Mouse (Mus musculus): Measurements from ENCODE around the gene Ube2t. TPM values are rescaled to one million over a fixed set of nuclear protein-coding genes. Genes with fewer than 3 reads are reported as not detected.

Gene Ube2t
- polyA plus RNA-seq, 1 experiment from 2014 or later = 24.7 TPM

DNA sequence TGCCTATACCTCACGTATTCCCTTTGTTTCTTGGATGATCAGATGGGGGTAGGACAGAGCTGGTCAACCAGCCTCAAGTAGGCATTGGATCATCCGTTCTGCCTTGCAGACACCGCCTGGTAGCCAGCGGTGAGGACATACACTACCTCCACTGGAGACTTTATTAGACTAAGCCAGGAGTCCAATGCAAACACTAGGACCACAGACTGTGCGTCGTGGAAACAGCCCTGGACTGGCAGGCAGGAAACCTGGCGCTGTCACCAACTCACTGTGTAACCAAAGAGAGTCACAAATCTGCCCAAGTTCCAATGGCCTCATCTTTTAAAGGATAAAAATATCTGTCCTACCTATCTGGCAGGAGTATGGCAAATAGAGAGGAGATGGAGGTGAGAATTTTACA, 34.1 kb downstream of the Ube2t start:
- H3K4me1 ChIP-seq (replicated peaks; ENCODE audit: insufficient read depth, low read length) = no peaks in the 10 kb centered on the region; the same call in 1 of the 2 replicates
- H3K9ac ChIP-seq (ENCODE audit: low read depth, low read length) = no peak overlapping the region
- H3K4me2 ChIP-seq (ENCODE audit: low read length) = no peak overlapping the region
- H3K9me3 ChIP-seq (replicated peaks; ENCODE audit: low read length) = no peaks in the 10 kb centered on the region
- no peaks in the 10 kb centered on the region for H3K27me3 ChIP-seq (ENCODE audit: insufficient read depth, low read length)
- H3K4me3 ChIP-seq (replicated peaks; ENCODE audit: low read depth, low read length) = no peak overlapping the region
- 93% methylated on average over 7 of the region's 7 CpGs for WGBS
- ATAC-seq (replicated peaks; ENCODE audit: low FRiP score, low read depth) (no peak), DNase-seq (ENCODE audit: low spot score) (no peak)
- H3K27ac ChIP-seq = no peak overlapping the region
- H3K36me3 ChIP-seq (ENCODE audit: insufficient read depth, low read length) = no peaks in the 10 kb centered on the region
- no peak for TF ChIP-seq CTCF (IDR thresholded peaks at IDR 0.05; ENCODE audit: low read depth)

DNA sequence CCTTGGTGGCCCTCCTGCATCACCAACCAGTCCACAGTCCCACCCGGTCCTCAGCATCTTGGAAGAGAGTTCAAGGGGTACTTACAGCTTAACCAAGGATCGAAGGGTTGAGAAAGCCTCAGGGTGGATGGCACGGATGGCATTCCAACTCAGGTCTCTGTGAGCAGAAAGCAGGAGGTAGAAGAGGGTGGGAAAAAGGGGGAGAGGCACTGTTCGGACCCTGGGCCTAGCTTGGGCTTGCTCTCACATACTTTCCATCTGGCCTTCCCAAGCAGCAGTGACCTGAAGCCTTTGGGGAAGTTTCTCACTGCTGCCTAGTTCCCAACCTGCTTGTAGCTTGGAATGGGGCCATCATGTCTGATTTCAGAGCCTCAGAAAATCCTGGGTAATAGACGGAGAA, 35.2 kb downstream of the Ube2t start:
- H3K4me2 ChIP-seq (ENCODE audit: low read length) = no peak overlapping the region
- H3K4me1 ChIP-seq (replicated peaks; ENCODE audit: insufficient read depth, low read length) = no peaks in the 10 kb centered on the region
- H3K27ac ChIP-seq = no peak overlapping the region
- no peak for TF ChIP-seq CTCF (IDR thresholded peaks at IDR 0.05; ENCODE audit: low read depth)
- 80% methylated on average over 5 of the region's 5 CpGs for WGBS
- no peaks in the 10 kb centered on the region for H3K36me3 ChIP-seq (ENCODE audit: insufficient read depth, low read length)
- no peak for DNase-seq (ENCODE audit: low spot score)
- no peak overlapping the region for H3K9ac ChIP-seq (ENCODE audit: low read depth, low read length)
- ATAC-seq (replicated peaks; ENCODE audit: low FRiP score, low read depth) = no peak
- no peak overlapping the region for H3K4me3 ChIP-seq (replicated peaks; ENCODE audit: low read depth, low read length)
- no peaks in the 10 kb centered on the region for H3K27me3 ChIP-seq (ENCODE audit: insufficient read depth, low read length)
- H3K9me3 ChIP-seq (replicated peaks; ENCODE audit: low read length) = no peaks in the 10 kb centered on the region

DNA sequence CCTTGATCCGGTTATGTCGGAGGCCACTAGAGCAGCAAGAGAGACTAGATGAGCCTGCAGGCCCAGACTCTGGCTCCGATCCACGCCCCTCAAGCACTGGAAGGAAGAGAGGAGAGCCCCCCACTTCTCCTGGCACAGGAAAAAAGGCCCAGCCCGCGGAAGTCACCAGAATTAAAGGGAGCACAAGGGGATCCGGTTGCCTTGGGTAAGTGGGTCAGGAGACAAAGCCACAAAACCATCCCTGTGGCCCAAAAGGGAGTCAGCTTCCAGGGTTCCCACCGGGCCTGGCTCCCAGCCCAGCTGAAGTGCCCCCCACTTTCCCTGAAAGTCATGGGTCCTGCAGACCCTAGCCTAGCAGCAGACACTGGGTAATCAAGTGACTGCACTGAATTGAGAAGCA, 35.9 kb downstream of the Ube2t start:
- ATAC-seq (replicated peaks; ENCODE audit: low FRiP score, low read depth) = no peak
- Histone ChIP-seq H3K4me2 (ENCODE audit: low read length) (no peak overlapping the region), H3K4me3 (replicated peaks; ENCODE audit: low read depth, low read length) (no peak overlapping the region), H3K4me1 (replicated peaks; ENCODE audit: insufficient read depth, low read length) (no peaks in the 10 kb centered on the region), H3K27ac (no peak overlapping the region), H3K36me3 (ENCODE audit: insufficient read depth, low read length) (no peaks in the 10 kb centered on the region), H3K27me3 (ENCODE audit: insufficient read depth, low read length) (no peaks in the 10 kb centered on the region), H3K9ac (ENCODE audit: low read depth, low read length) (no peak overlapping the region), H3K9me3 (replicated peaks; ENCODE audit: low read length) (no peaks in the 10 kb centered on the region)
- DNase-seq (ENCODE audit: low spot score) = no peak
- WGBS = 80% methylated on average over 8 of the region's 8 CpGs
- TF ChIP-seq CTCF (IDR thresholded peaks at IDR 0.05; ENCODE audit: low read depth) = no peak

DNA sequence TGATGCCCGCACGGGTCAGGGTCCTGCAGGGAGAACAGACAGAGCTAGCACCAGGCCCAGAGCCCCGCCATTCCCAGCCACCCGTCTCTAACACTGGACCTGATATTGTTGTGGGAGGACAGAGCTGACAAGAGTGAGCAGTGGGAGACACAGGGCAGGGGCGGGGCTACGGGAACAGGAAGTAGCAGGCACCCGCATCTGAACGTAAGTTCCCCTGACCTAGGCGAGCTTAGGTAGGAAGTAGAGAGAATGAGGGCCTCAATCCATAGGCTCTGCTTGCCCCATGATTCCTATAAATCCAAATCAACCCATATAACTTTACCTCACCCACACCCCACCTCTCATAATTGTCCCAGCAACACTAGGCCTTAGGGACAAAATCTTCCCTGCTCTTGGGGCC, 38.2 kb downstream of the Ube2t start:
- H3K4me3 ChIP-seq (replicated peaks; ENCODE audit: low read depth, low read length) = no peak overlapping the region
- TF ChIP-seq CTCF (IDR thresholded peaks at IDR 0.05; ENCODE audit: low read depth) = no peak
- ATAC-seq (replicated peaks; ENCODE audit: low FRiP score, low read depth) = no peak
- no peak overlapping the region for H3K4me2 ChIP-seq (ENCODE audit: low read length)
- no peak for DNase-seq (ENCODE audit: low spot score)
- 65% methylated on average over 9 of the region's 9 CpGs for WGBS
- no peaks in the 10 kb centered on the region for H3K36me3 ChIP-seq (ENCODE audit: insufficient read depth, low read length)
- no peak overlapping the region for H3K27ac ChIP-seq
- no peaks in the 10 kb centered on the region for H3K27me3 ChIP-seq (ENCODE audit: insufficient read depth, low read length)
- no peak overlapping the region for H3K9ac ChIP-seq (ENCODE audit: low read depth, low read length)
- H3K9me3 ChIP-seq (replicated peaks; ENCODE audit: low read length) = no peaks in the 10 kb centered on the region
- no peaks in the 10 kb centered on the region for H3K4me1 ChIP-seq (replicated peaks; ENCODE audit: insufficient read depth, low read length)

DNA sequence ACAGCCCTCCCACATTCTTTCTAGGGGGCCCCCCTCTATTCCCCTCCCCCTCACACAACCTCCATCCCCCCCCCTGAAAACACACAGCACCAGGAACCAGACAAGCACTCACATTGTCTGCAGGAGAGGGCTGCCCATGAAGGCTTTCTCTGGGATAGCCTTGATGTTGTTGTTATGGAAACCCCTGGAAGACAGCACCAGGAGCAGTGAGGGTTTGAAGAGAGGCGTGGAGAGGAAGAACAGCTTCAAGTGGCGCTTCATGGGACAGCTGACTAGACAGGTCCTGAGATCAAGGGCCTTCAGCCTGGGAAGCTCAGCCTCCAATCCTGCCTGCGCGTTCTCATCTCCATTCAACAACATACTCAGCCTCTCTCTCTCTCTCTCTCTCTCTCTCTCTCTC, 41.0 kb downstream of the Ube2t start:
- Histone ChIP-seq H3K4me3 (replicated peaks; ENCODE audit: low read depth, low read length) (no peak overlapping the region), H3K27me3 (ENCODE audit: insufficient read depth, low read length) (no peaks in the 10 kb centered on the region), H3K9ac (ENCODE audit: low read depth, low read length) (no peak overlapping the region), H3K4me2 (ENCODE audit: low read length) (no peak overlapping the region), H3K27ac (no peak overlapping the region), H3K36me3 (ENCODE audit: insufficient read depth, low read length) (no peaks in the 10 kb centered on the region), H3K9me3 (replicated peaks; ENCODE audit: low read length) (no peaks in the 10 kb centered on the region), H3K4me1 (replicated peaks; ENCODE audit: insufficient read depth, low read length) (no peaks in the 10 kb centered on the region)
- 62% methylated on average over 4 of the region's 4 CpGs for WGBS
- ATAC-seq (replicated peaks; ENCODE audit: low FRiP score, low read depth) (no peak), DNase-seq (ENCODE audit: low spot score) (no peak)
- TF ChIP-seq CTCF (IDR thresholded peaks at IDR 0.05; ENCODE audit: low read depth) = no peak

DNA sequence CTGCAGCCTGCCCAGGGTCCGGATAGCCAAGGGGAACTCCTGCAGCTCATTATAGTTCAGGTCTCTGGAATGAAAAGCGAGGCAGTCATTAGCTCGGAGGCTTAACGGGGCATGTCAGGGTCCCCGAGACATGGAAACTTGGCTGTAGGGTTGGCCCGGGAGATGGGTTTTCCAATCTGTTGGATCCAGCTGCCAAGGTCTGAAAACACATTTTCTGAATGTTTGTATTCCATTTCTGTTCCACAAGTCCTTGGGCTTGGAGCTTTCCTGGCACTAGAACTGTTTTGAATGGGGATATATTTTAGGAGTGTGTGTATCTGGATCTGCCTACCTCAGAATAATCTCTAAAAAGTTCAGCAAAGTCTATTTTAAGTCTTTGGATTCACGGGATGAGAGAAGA, 43.3 kb downstream of the Ube2t start:
- no peak overlapping the region for H3K4me2 ChIP-seq (ENCODE audit: low read length)
- no peak overlapping the region for H3K9ac ChIP-seq (ENCODE audit: low read depth, low read length)
- H3K27me3 ChIP-seq (ENCODE audit: insufficient read depth, low read length) = no peaks in the 10 kb centered on the region
- H3K9me3 ChIP-seq (replicated peaks; ENCODE audit: low read length) = no peaks in the 10 kb centered on the region
- no peaks in the 10 kb centered on the region for H3K36me3 ChIP-seq (ENCODE audit: insufficient read depth, low read length)
- H3K4me3 ChIP-seq (replicated peaks; ENCODE audit: low read depth, low read length) = no peak overlapping the region
- no peak overlapping the region for H3K27ac ChIP-seq
- DNase-seq (ENCODE audit: low spot score) (no peak), ATAC-seq (replicated peaks; ENCODE audit: low FRiP score, low read depth) (no peak)
- no peaks in the 10 kb centered on the region for H3K4me1 ChIP-seq (replicated peaks; ENCODE audit: insufficient read depth, low read length)
- TF ChIP-seq CTCF (IDR thresholded peaks at IDR 0.05; ENCODE audit: low read depth) = no peak
- 50% methylated on average over 7 of the region's 7 CpGs for WGBS

DNA sequence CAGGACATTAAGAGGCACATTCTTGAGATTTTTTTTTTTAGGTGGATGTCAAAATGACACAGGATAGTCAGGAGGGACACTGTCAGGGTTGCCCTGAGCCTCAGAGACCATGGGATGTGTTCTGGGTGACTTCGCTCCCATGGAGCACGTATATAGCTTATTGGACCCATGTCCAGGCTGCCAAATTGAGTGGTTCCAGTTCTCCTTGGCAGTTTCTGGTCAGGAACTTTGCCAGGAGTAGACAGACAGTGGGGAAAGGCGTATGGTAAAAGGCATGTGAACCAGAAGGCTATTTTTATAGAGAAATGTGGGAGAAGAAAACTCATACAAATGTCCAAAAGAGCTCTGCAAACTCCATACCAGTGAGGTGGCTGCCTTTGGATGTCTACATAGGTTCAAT, 47.5 kb downstream of the Ube2t start:
- WGBS = 87% methylated on average over 3 of the region's 3 CpGs

More for the DNA sequence above, 47.5 kb downstream of the Ube2t start:
- no peak overlapping the region for H3K27ac ChIP-seq
- H3K4me2 ChIP-seq (ENCODE audit: low read length) = no peak overlapping the region
- no peaks in the 10 kb centered on the region for H3K9me3 ChIP-seq (replicated peaks; ENCODE audit: low read length)
- H3K4me3 ChIP-seq (replicated peaks; ENCODE audit: low read depth, low read length) = no peak overlapping the region
- TF ChIP-seq CTCF (IDR thresholded peaks at IDR 0.05; ENCODE audit: low read depth) = no peak
- H3K27me3 ChIP-seq (ENCODE audit: insufficient read depth, low read length) = no peaks in the 10 kb centered on the region
- H3K9ac ChIP-seq (ENCODE audit: low read depth, low read length) = no peak overlapping the region
- H3K36me3 ChIP-seq (ENCODE audit: insufficient read depth, low read length) = no peaks in the 10 kb centered on the region
- ATAC-seq (replicated peaks; ENCODE audit: low FRiP score, low read depth) (no peak), DNase-seq (ENCODE audit: low spot score) (no peak)
- H3K4me1 ChIP-seq (replicated peaks; ENCODE audit: insufficient read depth, low read length) = no peaks in the 10 kb centered on the region; the same call in 1 of the 2 replicates

All from kidney, postnatal 0 days (tissue).